Mouse (Mus musculus): ENCODE data around the gene Tssc4.

DNA sequence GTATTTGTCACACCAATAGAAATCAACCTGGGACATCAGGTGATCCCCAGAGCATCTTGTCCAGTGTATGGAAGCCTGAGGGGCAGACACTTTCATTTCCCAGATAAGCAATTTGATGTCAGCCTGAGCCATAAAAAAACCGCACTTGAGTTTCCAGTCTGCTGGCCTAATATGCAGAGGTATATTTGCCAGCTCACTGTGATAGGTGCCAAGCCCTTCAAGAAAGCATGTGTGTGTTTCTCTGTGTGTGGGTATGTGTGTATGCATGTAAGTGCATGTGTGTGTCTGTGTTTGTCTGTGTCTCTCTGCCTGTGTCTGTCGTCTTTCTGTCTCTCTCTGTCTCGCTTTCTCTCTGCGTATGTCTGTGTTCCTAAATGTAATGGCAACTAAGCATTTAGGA is 41.9 kb upstream of the Tssc4 start:
- no peak for TF ChIP-seq POLR2A (IDR thresholded peaks at IDR 0.05; ENCODE audit: borderline replicate concordance, control insufficient read depth, low read depth, low read length)
- no peak for TF ChIP-seq CTCF (IDR thresholded peaks at IDR 0.05; ENCODE audit: control insufficient read depth, insufficient read depth, low read length)
